Mouse (Mus musculus) myocyte (in vitro differentiated cells): ENCODE measurements around the gene Ccdc185.

Source experiments
- POLR2A ChIP-seq: IDR thresholded peaks from one replicate; pipeline ENCODE4 v1.6.1; 2011; ENCODE audit warnings: low read depth, mild to moderate bottlenecking, control low read depth, moderate library complexity; ENCODE audit not compliant: insufficient read length
- POLR2AphosphoS2 ChIP-seq: IDR thresholded peaks from one replicate; pipeline ENCODE4 v1.6.1; 2011; ENCODE audit warnings: low read depth, control low read depth; ENCODE audit not compliant: insufficient read length

DNA sequence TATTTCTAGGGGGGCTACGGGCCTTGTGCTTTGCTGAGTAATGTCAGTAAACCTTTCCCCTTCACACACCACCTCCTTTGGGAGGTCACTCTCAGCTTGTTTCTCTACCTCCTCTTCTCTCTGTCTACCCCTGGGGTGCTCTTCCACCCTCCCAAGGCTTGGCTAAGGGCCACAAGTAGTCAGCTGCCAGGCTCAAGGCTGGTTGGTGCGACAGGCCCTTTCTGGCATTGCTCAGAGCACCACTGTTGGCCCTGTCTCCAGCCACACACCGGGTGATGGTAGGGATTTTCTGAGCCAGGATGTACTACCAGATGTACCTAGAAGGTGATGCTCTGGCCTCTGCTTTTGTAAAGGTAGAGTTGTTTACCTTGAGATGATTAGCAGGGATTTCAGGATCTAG is 35.8 kb upstream of the Ccdc185 start:
- TF ChIP-seq POLR2AphosphoS2 (no peak), POLR2A (no peak)
